Mouse (Mus musculus): Measurements from ENCODE around the gene Ftsj3.

DNA sequence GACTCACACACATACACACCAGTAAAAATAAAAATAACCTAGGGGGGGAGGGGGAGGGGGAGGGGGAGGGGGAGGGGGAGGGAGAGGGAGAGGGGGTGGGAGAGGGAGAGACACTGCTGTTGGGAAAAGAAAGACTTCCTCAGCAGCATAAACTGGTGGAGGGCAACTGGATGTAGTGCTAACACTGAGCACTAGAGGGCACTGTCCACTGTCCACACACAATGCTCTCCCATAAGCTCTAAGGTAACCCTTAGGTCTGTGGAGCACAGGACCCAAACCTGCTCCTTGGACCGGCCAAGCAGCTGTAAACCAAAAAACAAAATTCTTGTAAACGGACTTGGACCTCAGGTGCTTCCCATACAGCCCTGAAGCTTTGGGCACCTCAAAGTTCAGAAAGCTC, 46.8 kb upstream of the Ftsj3 start:
- TF ChIP-seq CTCF (IDR thresholded peaks at IDR 0.05; ENCODE audit: low read depth, low read length) (peak; percentile 84), POLR2A (IDR thresholded peaks at IDR 0.05; ENCODE audit: extremely low read depth, insufficient read depth, low read length) (no peak)

Measured in liver, adult 2 months (tissue).